In the genomic region with DNA sequence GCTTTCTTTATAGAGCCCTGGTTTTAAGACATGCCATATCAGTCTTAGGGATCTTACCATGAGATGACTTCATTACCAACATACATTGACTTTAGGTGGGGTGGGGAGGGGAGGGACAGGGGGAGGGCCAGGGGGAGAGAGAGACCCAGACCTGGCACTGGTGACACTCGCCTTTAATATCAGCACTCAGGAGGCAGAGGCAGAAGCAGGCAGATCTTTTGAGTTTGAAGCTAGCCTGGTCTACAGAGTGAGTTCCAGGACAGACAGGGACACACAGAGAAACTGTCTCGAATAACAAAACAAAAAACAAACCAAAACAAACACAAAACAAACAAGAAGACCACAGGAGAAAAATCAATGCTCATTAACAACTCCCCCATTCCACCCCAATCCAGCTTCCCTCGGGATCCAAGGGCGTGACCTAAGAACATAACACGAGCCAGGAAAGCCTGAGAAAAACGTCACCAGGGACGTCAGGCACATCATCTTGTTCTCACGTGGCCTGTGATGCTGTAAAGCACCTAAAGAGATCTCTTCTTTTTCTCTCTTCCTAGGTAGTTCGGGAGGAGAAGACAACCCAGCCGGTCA, we compare ENCODE assay signal across 7 mouse cellular contexts. TPM values are rescaled to one million over a fixed set of nuclear protein-coding genes. Genes with fewer than 3 reads are reported as not detected.
DNase-seq lines count a peak whose midpoint lies in the region; ATAC-seq and TF ChIP-seq lines count a peak whose summit lies in the region.

No protein-coding gene starts in this region.

- H3K4me3 ChIP-seq in lung, embryonic 14.5 days (ENCODE audit: low read depth, low read length) = peak overlapping the region; percentile 68
- peak overlapping the region; percentile 69 for H3K4me3 ChIP-seq in embryonic fibroblast, embryonic 13.5 days (ENCODE audit: insufficient read depth, low read length)
- H3K4me3 ChIP-seq in intestine, postnatal 0 days (ENCODE audit: low read depth, low read length) = peak overlapping the region; percentile 83
- H3K4me3 ChIP-seq in neural tube, embryonic 15.5 days (replicated peaks) = peak overlapping the region; percentile 72

- no peaks in the 10 kb centered on the region for H3K4me1 ChIP-seq in lung, embryonic 14.5 days (ENCODE audit: insufficient read depth)
- H3K4me1 ChIP-seq in embryonic fibroblast, embryonic 13.5 days (ENCODE audit: control insufficient read depth, insufficient read depth, low read length) = no peaks in the 10 kb centered on the region
- 0 out of 2 replicates have a peak, but pooled peaks cover 3% of the 10 kb centered on the region for H3K4me1 ChIP-seq in intestine, postnatal 0 days (replicated peaks; ENCODE audit: control insufficient read depth, insufficient read depth, low read length)
- H3K4me1 ChIP-seq in neural tube, embryonic 15.5 days = peaks cover 7% of the 10 kb centered on the region

- ATAC-seq in lung, embryonic 14.5 days (ENCODE audit: insufficient read depth) = peak; percentile 20; the same call in 1 of the 2 replicates
- peak; percentile 2; the same call in 1 of the 2 replicates for ATAC-seq in intestine, postnatal 0 days
- ATAC-seq in neural tube, embryonic 15.5 days (ENCODE audit: low FRiP score) = peak; percentile 46

- intact Hi-C loops in gastrocnemius, postnatal 14 days (cut with DNase I; ENCODE audit: low total_unique reads) = no loop called here

- no peak for TF ChIP-seq POLR2A in embryonic fibroblast, embryonic 13.5 days (IDR thresholded peaks at IDR 0.05; ENCODE audit: low read depth, low read length)

- H3K36me3 ChIP-seq in lung, embryonic 14.5 days (ENCODE audit: insufficient read depth) = no peaks in the 10 kb centered on the region
- no peaks in the 10 kb centered on the region for H3K36me3 ChIP-seq in intestine, postnatal 0 days (ENCODE audit: control insufficient read depth, insufficient read depth)
- H3K36me3 ChIP-seq in neural tube, embryonic 15.5 days = no peaks in the 10 kb centered on the region

- H3K9me3 ChIP-seq in lung, embryonic 14.5 days (ENCODE audit: low read depth, low read length) = no peaks in the 10 kb centered on the region
- no peaks in the 10 kb centered on the region for H3K9me3 ChIP-seq in intestine, postnatal 0 days (ENCODE audit: control insufficient read depth)
- H3K9me3 ChIP-seq in neural tube, embryonic 15.5 days (replicated peaks) = no peaks in the 10 kb centered on the region

- peak overlapping the region; percentile 88 for H3K4me2 ChIP-seq in lung, embryonic 14.5 days
- H3K4me2 ChIP-seq in intestine, postnatal 0 days (replicated peaks; ENCODE audit: low read depth) = peak overlapping the region; percentile 95
- peak overlapping the region; percentile 80 for H3K4me2 ChIP-seq in neural tube, embryonic 15.5 days

- WGBS in lung, embryonic 14.5 days = 1% methylated on average over 10 of the region's 10 CpGs
- 3% methylated on average over 10 of the region's 10 CpGs for WGBS in intestine, postnatal 0 days
- 3% methylated on average over 10 of the region's 10 CpGs for WGBS in neural tube, embryonic 15.5 days

- DNase-seq in lung, embryonic 14.5 days = no peak
- DNase-seq in lung, postnatal 10 days = no peak
- no peak for DNase-seq in gastrocnemius, postnatal 14 days
- DNase-seq in spleen, postnatal 4 days (ENCODE audit: low spot score in 2 of 2) = no peak

- peak overlapping the region; percentile 78 for H3K9ac ChIP-seq in lung, embryonic 14.5 days
- peak overlapping the region; percentile 78; the same call in 1 of the 2 replicates for H3K9ac ChIP-seq in intestine, postnatal 0 days (ENCODE audit: low read depth, low read length)
- peak overlapping the region; percentile 69 for H3K9ac ChIP-seq in neural tube, embryonic 15.5 days (replicated peaks)

- no peak for TF ChIP-seq CTCF in lung, embryonic 14.5 days (IDR thresholded peaks at IDR 0.05; ENCODE audit: low read depth)
- no peak for TF ChIP-seq CTCF in embryonic fibroblast, embryonic 13.5 days (IDR thresholded peaks at IDR 0.05; ENCODE audit: borderline replicate concordance, insufficient read depth, low read length)
- no peak for TF ChIP-seq CTCF in intestine, postnatal 0 days (IDR thresholded peaks at IDR 0.05; ENCODE audit: low read depth)

- H3K27me3 ChIP-seq in lung, embryonic 14.5 days (ENCODE audit: insufficient read depth, low read length) = no peaks in the 10 kb centered on the region
- H3K27me3 ChIP-seq in intestine, postnatal 0 days (replicated peaks; ENCODE audit: control insufficient read depth, insufficient read depth, low read length) = no peaks in the 10 kb centered on the region; the same call in 1 of the 2 replicates
- no peaks in the 10 kb centered on the region for H3K27me3 ChIP-seq in neural tube, embryonic 15.5 days (replicated peaks)

- no peak overlapping the region for H3K27ac ChIP-seq in lung, embryonic 14.5 days (ENCODE audit: low read depth)
- no peak overlapping the region for H3K27ac ChIP-seq in embryonic fibroblast, embryonic 13.5 days (ENCODE audit: insufficient read depth, low read length)
- no peak overlapping the region for H3K27ac ChIP-seq in intestine, postnatal 0 days (ENCODE audit: low read depth, low read length)
- no peak overlapping the region for H3K27ac ChIP-seq in neural tube, embryonic 15.5 days (replicated peaks)

RNA-seq across cellular contexts. Expression of gene Slc38a9, which starts 0.5 kb away (rescaled TPM):
- 9.4 and 13.1 TPM in 2 replicates for polyA plus RNA-seq in lung, embryonic 14.5 days (2014; fragmentation: Nextera tagmentation; extraction: Ambion mirVana)
- 10.2 and 11.5 TPM in 2 replicates for polyA plus RNA-seq in embryonic fibroblast, embryonic 13.5 days (2011; ENCODE audit: insufficient read length, low read depth, missing spikeins)
- polyA plus RNA-seq in intestine, postnatal 0 days (2015; fragmentation: Nextera tagmentation; extraction: Ambion mirVana) = 6.6 and 9.7 TPM in 2 replicates
- polyA plus RNA-seq in neural tube, embryonic 15.5 days (2015; fragmentation: Nextera tagmentation; extraction: Ambion mirVana) = 22.6 and 25.1 TPM in 2 replicates
- 1 to 10 TPM; 4.1 to 6.2 TPM for total RNA-seq in gastrocnemius, postnatal 14 days (2021)

RNA-seq across cellular contexts. Expression of gene Ddx4, which starts 7.8 kb away (rescaled TPM):
- polyA plus RNA-seq in lung, embryonic 14.5 days (2014; fragmentation: Nextera tagmentation; extraction: Ambion mirVana) = 0.19 and 0.38 TPM in 2 replicates
- 0.23 and 0.49 TPM in 2 replicates for polyA plus RNA-seq in embryonic fibroblast, embryonic 13.5 days (2011; ENCODE audit: insufficient read length, low read depth, missing spikeins)
- polyA plus RNA-seq in intestine, postnatal 0 days (2015; fragmentation: Nextera tagmentation; extraction: Ambion mirVana) = 0.16 and 0.25 TPM in 2 replicates
- polyA plus RNA-seq in neural tube, embryonic 15.5 days (2015; fragmentation: Nextera tagmentation; extraction: Ambion mirVana) = 0.88 and 1.1 TPM in 2 replicates
- total RNA-seq in gastrocnemius, postnatal 14 days (2021) = not detected
